Mouse (Mus musculus) liver, adult 2 months (tissue): ENCODE data around the gene Hddc3.

Source experiments
- CTCF ChIP-seq: fragments of 200-500 bp; IDR thresholded peaks from 2 replicates; pipeline ENCODE4 v1.5.1; 2011; ENCODE audit warnings: low read depth, low read length, control low read depth
- POLR2A ChIP-seq: fragments of 200-500 bp; IDR thresholded peaks from 2 replicates; pipeline ENCODE4 v1.6.1; 2011; ENCODE audit warnings: low read length, control low read depth; ENCODE audit not compliant: insufficient read depth; ENCODE audit errors: extremely low read depth

GRCm38 (mm10) chr7:80371041-80371751, 28.3 kb downstream of the Hddc3 start, which contains the start of gene Man2a2:
- TF ChIP-seq CTCF (peak; percentile 68), POLR2A (no peak)
